Mouse (Mus musculus) layer of hippocampus, postnatal 14 days (tissue): ENCODE results near the gene Serpine2. TPM values are rescaled to one million over a fixed set of nuclear protein-coding genes. Genes with fewer than 3 reads are reported as not detected.

Experiments
- DNase-seq, 2 experiments: peaks; one replicate each; pipeline ENCODE4 v3.0.0; 2021 to 2022; ENCODE audit warnings: low spot score in 2 of 2, mixed read lengths in 1 of 2
- total RNA-seq, 2 experiments: library from RNA; stranded (reverse); gene quantifications; 2 replicates each; pipeline ENCODE4 v1.2.3; 2021

The Serpine2 gene
- total RNA-seq, 2 experiments from 2014 or later = 178 to 195 TPM

- no peak for DNase-seq
These were observed 41.6 kb downstream of the Serpine2 start for GRCm38 (mm10) chr1:79819296-79819879.

GRCm38 (mm10) chr1:79815446-79815845 lies 45.5 kb downstream of the Serpine2 start:
- DNase-seq = no peak

- DNase-seq = no peak
These were observed 51.5 kb downstream of the Serpine2 start for GRCm38 (mm10) chr1:79809447-79809846.

GRCm38 (mm10) chr1:79806865-79807264 lies 54.1 kb downstream of the Serpine2 start:
- DNase-seq = peak in 1 of 2 experiments; percentile 12

- no peak for DNase-seq
These were observed 57.4 kb downstream of the Serpine2 start for GRCm38 (mm10) chr1:79803614-79804013.

- DNase-seq = no peak
These were observed 58.0 kb downstream of the Serpine2 start for GRCm38 (mm10) chr1:79802858-79803427.

- no peak for DNase-seq
These were observed 63.9 kb downstream of the Serpine2 start for GRCm38 (mm10) chr1:79797084-79797483.

- DNase-seq = peak; percentile 34 to 64
These were observed 74.6 kb downstream of the Serpine2 start for GRCm38 (mm10) chr1:79786267-79786927.

GRCm38 (mm10) chr1:79782433-79782832 lies 78.5 kb downstream of the Serpine2 start:
- DNase-seq = no peak

- DNase-seq = no peak
These were observed 83.0 kb downstream of the Serpine2 start for GRCm38 (mm10) chr1:79778011-79778410.

GRCm38 (mm10) chr1:79775927-79776458 lies 85.0 kb downstream of the Serpine2 start, which contains the start of the genes Mrpl44 and Wdfy1:
TSS of gene Mrpl44 (plus strand) at chr1:79776018.
TSS of gene Wdfy1 (minus strand) at chr1:79776143.
- peak; percentile 99 to 100 for DNase-seq

- DNase-seq = no peak
These were observed 86.7 kb downstream of the Serpine2 start for GRCm38 (mm10) chr1:79774164-79774780.

- no peak for DNase-seq
These were observed 92.7 kb downstream of the Serpine2 start for GRCm38 (mm10) chr1:79768231-79768630.

- DNase-seq = no peak
These were observed 96.5 kb downstream of the Serpine2 start for GRCm38 (mm10) chr1:79764483-79764882.

GRCm38 (mm10) chr1:79764031-79764430 lies 96.9 kb downstream of the Serpine2 start:
- no peak for DNase-seq

GRCm38 (mm10) chr1:79762282-79763250 lies 98.4 kb downstream of the Serpine2 start:
- DNase-seq = no peak

- no peak for DNase-seq
These were observed 99.1 kb downstream of the Serpine2 start for GRCm38 (mm10) chr1:79761917-79762271.

GRCm38 (mm10) chr1:79761106-79761916 lies 99.7 kb downstream of the Serpine2 start:
- DNase-seq = peak; percentile 71 to 84

- DNase-seq = no peak
These were observed 100.3 kb downstream of the Serpine2 start for GRCm38 (mm10) chr1:79760656-79761055.
